ENCODE assay signal across 32 mouse cellular contexts in the genomic region with DNA sequence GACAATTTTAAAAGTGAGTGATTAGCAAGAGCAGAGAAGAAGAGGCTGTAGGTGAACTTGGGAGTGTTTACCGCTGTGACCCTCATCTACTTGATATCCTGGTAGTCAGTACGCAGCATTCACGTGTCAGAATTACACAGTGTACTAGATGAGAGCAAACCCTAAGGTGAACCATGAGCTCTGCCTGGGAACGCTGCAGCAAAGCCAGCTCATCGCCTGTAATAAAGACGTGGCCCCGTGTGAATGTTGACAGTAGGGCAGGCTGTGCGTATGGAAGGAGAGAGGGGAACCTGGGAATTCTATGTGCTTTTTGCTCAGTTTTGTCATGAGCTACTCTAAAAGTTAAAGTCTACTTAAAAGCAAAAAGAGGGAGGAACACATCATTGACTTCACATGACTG. TPM values are rescaled to one million over a fixed set of nuclear protein-coding genes. Genes with fewer than 3 reads are reported as not detected.
"Had no signal": no experiment of that assay in that cellular context is flagged by ENCODE, and none has a peak within 500 bp of the region (broad histone marks: within the 10 kb centered on the region; RNA-seq: fewer than 3 reads in every experiment).

No protein-coding gene starts in this region.

- H3K27ac ChIP-seq: limb, embryonic 10.5 days; limb, embryonic 12.5 days; limb, embryonic 13.5 days; limb, embryonic 15.5 days; liver, embryonic 12.5 days; liver, embryonic 13.5 days; liver, embryonic 14.5 days; liver, embryonic 15.5 days; lung, embryonic 15.5 days; macrophage; midbrain, embryonic 10.5 days; midbrain, embryonic 12.5 days; midbrain, embryonic 13.5 days; midbrain, embryonic 15.5 days; neural tube, embryonic 12.5 days had no signal

- H3K27me3 ChIP-seq: limb, embryonic 12.5 days; limb, embryonic 15.5 days; liver, embryonic 12.5 days; liver, embryonic 13.5 days; liver, embryonic 15.5 days; lung, embryonic 15.5 days; megakaryocyte, embryonic 14.5 days; midbrain, embryonic 12.5 days; midbrain, embryonic 13.5 days; midbrain, embryonic 15.5 days; neural tube, embryonic 12.5 days had no signal

- DNase-seq: left cerebral cortex, postnatal 4 days; liver; liver, embryonic 13.5 days; liver, postnatal 0 days; lung, adult 18-20 months; lung, adult 2 months; lung, embryonic 14.5 days; lung, postnatal 10 days; lung, postnatal 14 days; lung, postnatal 36 days; lung, postnatal 4 days; midbrain, embryonic 14.5 days had no signal

- H3K9me3 ChIP-seq: limb, embryonic 10.5 days; limb, embryonic 12.5 days; limb, embryonic 13.5 days; limb, embryonic 15.5 days; liver, embryonic 12.5 days; liver, embryonic 13.5 days; liver, embryonic 15.5 days; lung, embryonic 15.5 days; midbrain, embryonic 10.5 days; midbrain, embryonic 12.5 days; midbrain, embryonic 13.5 days; midbrain, embryonic 15.5 days; neural tube, embryonic 12.5 days had no signal

- H3K9ac ChIP-seq: limb, embryonic 12.5 days; limb, embryonic 13.5 days; limb, embryonic 15.5 days; liver, embryonic 12.5 days; liver, embryonic 13.5 days; liver, embryonic 14.5 days; liver, embryonic 15.5 days; liver, postnatal 0 days; lung, embryonic 14.5 days; lung, embryonic 15.5 days; midbrain, embryonic 12.5 days; midbrain, embryonic 13.5 days; midbrain, embryonic 15.5 days; neural tube, embryonic 12.5 days had no signal

- H3K4me1 ChIP-seq: limb, embryonic 10.5 days; limb, embryonic 12.5 days; limb, embryonic 13.5 days; limb, embryonic 15.5 days; liver, embryonic 12.5 days; liver, embryonic 13.5 days; liver, embryonic 15.5 days; lung, embryonic 15.5 days; megakaryocyte, embryonic 14.5 days; midbrain, embryonic 10.5 days; midbrain, embryonic 12.5 days; midbrain, embryonic 13.5 days; midbrain, embryonic 15.5 days; neural tube, embryonic 12.5 days had no signal

- H3K4me3 ChIP-seq: limb, embryonic 10.5 days; limb, embryonic 12.5 days; limb, embryonic 13.5 days; limb, embryonic 15.5 days; liver, embryonic 12.5 days; liver, embryonic 13.5 days; liver, embryonic 15.5 days; lung, embryonic 15.5 days; megakaryocyte, embryonic 14.5 days; midbrain, embryonic 10.5 days; midbrain, embryonic 12.5 days; midbrain, embryonic 13.5 days; midbrain, embryonic 15.5 days; myocyte; neural tube, embryonic 12.5 days had no signal

- H3K36me3 ChIP-seq: limb, embryonic 10.5 days; limb, embryonic 12.5 days; limb, embryonic 13.5 days; limb, embryonic 15.5 days; liver, embryonic 12.5 days; liver, embryonic 13.5 days; liver, embryonic 15.5 days; lung, embryonic 15.5 days; midbrain, embryonic 10.5 days; midbrain, embryonic 12.5 days; midbrain, embryonic 13.5 days; midbrain, embryonic 15.5 days; neural tube, embryonic 12.5 days had no signal

RNA-seq across cellular contexts. Expression of gene Tmem215, which starts 19.8 kb away (rescaled TPM):
- total RNA-seq: megakaryocyte-erythroid progenitor cell, adult 5-6 weeks; monocyte, adult 5-6 weeks had no signal
- polyA plus RNA-seq: liver, adult 2 months; liver, embryonic 16.5 days; macrophage; myocyte had no signal
